Mouse (Mus musculus) gastrocnemius, adult 18-20 months (tissue): Measurements from ENCODE around the gene Pcnx2. TPM values are rescaled to one million over a fixed set of nuclear protein-coding genes. Genes with fewer than 3 reads are reported as not detected.
A peak's percentile ranks its signal among the peaks of the same experiment; 100 is the strongest.

Source experiments
- DNase-seq: peaks from one replicate; pipeline ENCODE4 v3.0.0; 2021; ENCODE audit warnings: low spot score
- long read RNA-seq, 2 experiments: library from polyadenylated mRNA; stranded (forward); transcript quantifications; one replicate each; pipeline ENCODE4 v2.0.0; 2021
- total RNA-seq, 2 experiments: library from RNA; stranded (reverse); gene quantifications; 2 replicates each; pipeline ENCODE4 v1.2.3; 2021

The Pcnx2 gene
- under 1 TPM; 0.21 to 0.48 TPM for total RNA-seq
- long read RNA-seq, experiment 1, partial matches to known transcripts = 1 of 1 reads
- long read RNA-seq, experiment 1, other reads (novel, unspliced or antisense) = 0 of 1 reads
- long read RNA-seq, experiment 2 = 0 reads

GRCm38 (mm10) chr8:125897868-125898788 is at the start of gene Pcnx2:
TSS of gene Pcnx2 (minus strand) at chr8:125898317.
- no peak for DNase-seq

GRCm38 (mm10) chr8:125944511-125944910 is 46.4 kb upstream of the Pcnx2 start:
- no peak for DNase-seq

GRCm38 (mm10) chr8:125935649-125936048 is 37.5 kb upstream of the Pcnx2 start:
- peak; percentile 38 for DNase-seq

DNA sequence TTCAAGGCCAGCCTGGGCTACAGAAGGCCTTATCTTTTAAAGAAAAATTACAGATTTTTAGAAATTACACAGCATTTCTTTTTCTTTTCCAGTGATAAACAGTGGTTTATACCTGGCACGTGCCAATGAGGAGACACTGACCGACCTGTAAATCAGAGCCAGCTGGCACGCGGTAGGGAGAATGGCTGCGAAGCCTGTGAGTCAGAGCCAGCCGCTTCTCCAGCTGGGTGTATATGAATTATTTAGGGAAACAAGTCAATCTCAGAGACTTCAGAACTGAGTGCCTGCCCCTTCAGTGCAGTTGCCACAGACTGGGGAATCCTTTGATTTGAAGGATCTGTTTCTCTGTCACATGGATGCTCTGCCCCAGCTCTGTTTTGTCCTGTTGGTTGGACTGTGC is 33.7 kb upstream of the Pcnx2 start:
- DNase-seq = no peak

DNA sequence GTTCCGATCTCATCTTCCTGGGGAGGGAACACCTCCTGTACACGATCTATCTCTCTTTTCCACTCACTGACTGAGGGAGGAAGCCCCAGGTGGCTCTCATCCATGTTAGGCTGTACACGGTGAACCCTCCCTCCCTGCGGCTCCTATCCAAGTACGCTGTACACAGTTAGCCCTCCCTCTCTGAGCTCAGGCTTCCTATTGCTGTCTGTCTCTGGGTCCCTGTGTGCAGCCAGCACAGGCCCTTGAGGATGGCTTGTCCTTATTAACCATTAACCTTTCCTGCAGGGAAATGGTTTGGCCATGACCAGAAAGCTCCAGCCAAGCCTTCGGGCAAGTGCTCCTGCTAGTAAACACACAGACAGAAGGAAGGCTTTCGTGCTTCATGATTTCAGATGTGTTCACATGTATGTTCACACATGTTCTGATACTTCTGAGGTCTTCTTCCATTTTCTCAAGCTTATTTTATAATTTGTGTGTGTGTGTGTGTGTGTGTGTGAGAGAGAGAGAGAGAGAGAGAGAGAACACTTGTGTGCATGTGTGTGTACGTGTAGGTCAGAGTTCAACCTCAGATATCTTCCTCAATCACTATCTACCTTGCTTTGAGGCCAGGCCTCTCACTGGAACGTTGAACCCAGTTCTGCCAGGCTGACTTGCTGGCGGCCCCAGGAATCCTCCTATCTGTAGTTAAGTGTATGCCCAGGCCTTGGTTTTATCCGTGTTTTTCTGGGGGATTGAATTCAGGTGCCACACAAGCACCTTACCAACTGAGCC is 32.3 kb upstream of the Pcnx2 start:
- no peak for DNase-seq

DNA sequence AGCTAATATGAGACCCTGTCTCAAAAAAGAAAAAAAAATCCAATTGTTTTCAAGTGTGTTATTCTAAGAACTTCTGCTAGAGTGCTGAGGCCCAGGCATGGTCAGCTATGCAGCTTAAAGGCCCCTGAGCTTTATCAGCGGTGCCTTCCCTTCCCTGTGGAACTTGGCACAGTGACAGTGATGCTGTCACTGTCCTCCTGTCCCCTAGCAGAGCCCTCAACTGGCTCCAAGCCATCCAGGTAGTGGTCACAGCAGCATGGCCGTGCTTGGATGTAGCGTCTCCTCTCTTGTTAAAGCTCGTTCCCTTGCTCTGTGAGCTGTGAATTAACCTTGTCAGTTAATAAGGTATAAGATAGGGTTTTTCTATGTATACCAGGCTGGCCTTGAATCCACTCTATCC is 28.5 kb upstream of the Pcnx2 start:
- no peak for DNase-seq

DNA sequence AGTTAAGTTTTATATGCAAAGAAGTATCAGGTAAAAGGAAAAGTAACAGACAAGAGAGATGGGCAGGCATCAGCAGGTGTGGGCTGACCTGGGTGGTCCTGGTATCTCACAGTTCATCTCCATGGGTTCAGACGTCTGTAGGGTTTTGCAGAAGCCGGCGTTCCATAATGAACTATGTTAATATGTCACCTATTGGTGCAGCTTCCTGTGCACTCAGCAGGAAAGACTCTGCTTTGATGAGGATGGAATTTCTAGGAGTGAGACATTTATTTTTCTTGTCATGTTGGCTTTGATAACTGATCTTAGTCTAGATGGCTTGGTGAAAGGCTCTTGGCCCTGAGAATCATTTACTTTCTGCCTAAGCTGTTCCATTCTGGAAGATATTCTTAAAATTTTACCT is 24.2 kb upstream of the Pcnx2 start:
- no peak for DNase-seq

DNA sequence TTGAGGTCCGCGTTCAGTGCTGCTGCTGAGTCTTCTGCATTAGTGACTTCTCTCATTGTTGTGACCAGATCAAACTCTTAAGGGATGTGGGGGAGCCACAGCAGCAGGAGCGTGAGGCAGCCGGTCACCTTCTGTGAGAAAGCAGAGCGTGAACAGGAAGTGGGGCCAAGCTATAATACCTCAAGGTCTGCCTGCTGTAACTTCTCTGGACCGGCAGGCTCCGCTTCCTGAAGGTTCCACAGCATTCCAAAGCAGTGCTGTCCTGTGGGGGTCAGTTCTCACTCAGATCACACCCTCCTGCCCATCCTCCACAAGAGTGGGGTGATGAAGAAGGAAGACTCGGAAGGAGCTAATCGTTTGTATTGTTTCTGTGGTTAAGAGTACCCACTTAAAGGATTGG is 22.6 kb upstream of the Pcnx2 start:
- no peak for DNase-seq

GRCm38 (mm10) chr8:125920281-125920680 is 22.2 kb upstream of the Pcnx2 start:
- DNase-seq = no peak

GRCm38 (mm10) chr8:125919560-125919959 is 21.4 kb upstream of the Pcnx2 start:
- no peak for DNase-seq

- DNase-seq = no peak
Measured at GRCm38 (mm10) chr8:125918719-125919118, 20.6 kb upstream of the Pcnx2 start.

GRCm38 (mm10) chr8:125917013-125917412 is 18.9 kb upstream of the Pcnx2 start:
- DNase-seq = no peak

DNA sequence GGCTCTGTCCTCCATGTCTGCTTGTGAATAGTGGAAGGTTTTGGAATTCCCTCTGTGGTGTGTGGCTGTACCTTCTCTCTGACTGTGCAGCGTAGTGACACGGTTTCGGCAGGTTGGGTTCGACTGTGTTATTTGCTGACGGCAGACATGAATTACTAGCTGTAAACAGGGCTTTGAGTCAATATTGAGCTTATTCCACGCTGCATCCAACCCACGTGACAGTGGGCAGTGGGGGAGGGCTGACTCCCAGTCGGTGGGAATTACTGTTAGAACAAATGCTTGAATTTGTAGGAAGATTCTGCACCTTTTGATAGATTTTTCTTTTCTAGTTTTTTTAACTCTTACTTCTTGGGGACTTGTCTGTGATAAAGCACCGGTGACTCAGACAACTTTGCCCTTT is 16.3 kb upstream of the Pcnx2 start:
- DNase-seq = no peak

GRCm38 (mm10) chr8:125913206-125913605 is 15.1 kb upstream of the Pcnx2 start:
- no peak for DNase-seq

DNA sequence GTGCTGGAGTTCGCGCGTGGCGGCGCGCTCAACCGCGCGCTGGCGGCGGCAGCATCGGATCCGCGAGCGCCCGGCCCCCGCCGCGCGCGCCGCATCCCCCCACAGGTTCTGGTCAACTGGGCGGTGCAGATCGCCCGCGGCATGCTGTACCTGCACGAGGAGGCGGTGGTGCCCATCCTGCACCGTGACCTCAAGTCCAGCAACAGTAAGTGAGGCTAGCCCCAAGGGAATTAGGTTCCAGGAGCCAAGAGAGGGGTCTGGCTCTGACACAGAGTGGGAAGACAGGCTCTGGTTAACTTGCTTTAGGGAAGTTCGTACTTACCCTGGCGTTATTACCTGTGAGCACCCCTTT is 13.1 kb upstream of the Pcnx2 start:
- DNase-seq = no peak

DNA sequence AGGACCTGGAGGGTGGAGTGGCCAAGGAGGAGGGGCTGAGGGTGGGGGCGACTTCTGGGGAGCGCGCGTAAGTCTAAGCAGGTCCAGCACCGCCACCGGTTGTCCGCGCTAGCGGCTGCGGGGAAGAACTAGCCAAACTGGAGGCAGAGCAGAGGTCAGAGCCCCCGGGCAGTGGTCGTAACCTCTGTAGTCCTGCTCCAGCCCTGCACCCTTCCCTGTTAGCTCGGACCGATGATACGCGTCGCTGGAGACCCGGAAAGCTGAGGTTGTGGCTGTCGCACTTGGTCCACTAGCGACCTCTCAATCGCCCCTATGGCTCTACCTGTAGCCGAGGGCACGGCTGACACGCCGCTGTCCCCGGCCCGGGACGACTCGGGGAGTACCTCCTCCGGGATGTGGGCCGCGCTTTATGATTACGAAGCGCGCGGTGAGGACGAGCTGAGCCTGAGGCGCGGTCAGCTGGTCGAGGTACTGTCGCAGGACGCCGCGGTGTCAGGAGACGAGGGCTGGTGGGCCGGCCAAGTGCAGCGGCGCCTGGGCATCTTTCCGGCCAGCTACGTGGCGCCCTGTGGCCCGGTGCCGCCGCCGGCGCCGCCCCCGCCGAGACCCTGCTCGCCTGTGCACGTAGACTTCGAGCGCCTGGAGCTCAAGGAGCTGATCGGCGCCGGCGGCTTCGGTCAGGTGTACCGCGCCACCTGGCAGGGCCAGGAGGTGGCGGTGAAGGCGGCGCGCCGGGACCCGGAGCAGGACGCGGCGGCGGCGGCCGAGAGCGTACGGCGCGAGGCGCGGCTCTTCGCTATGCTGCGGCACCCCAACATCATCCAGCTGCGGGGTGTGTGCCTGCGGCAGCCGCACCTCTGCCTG is 12.5 kb upstream of the Pcnx2 start, which contains the start of gene Map3k21:
Map3k21 (plus strand) TSS at position 86 of the 864 bp plus-strand sequence.
- DNase-seq = peak; percentile 13

GRCm38 (mm10) chr8:125909661-125910364 is 11.7 kb upstream of the Pcnx2 start:
- DNase-seq = no peak

DNA sequence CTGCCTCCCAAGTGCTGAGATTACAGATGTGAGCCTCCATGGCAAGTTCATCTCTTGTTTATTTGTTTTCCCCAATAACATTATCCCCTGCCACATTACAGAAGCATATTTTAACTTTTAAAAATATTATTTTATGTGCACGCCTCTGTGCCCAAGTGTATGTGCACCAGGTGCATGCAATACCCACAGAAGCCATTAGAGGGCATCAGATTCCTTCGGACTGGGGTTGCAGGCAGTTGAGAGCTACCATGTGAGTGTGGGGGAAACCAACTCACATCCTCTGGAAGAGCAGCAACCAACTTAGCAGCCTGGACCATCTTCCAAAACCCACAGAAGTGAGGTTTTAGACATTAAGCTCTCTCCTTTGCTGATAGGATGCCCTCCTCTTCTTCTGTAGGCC is 9.2 kb upstream of the Pcnx2 start:
- no peak for DNase-seq

GRCm38 (mm10) chr8:125905341-125905740 is 7.2 kb upstream of the Pcnx2 start:
- no peak for DNase-seq

GRCm38 (mm10) chr8:125902521-125902920 is 4.4 kb upstream of the Pcnx2 start:
- DNase-seq = no peak

- no peak for DNase-seq
Measured at GRCm38 (mm10) chr8:125901167-125901566, 3.0 kb upstream of the Pcnx2 start.
